7 mouse cellular contexts compared by ENCODE assay signal in the genomic region with DNA sequence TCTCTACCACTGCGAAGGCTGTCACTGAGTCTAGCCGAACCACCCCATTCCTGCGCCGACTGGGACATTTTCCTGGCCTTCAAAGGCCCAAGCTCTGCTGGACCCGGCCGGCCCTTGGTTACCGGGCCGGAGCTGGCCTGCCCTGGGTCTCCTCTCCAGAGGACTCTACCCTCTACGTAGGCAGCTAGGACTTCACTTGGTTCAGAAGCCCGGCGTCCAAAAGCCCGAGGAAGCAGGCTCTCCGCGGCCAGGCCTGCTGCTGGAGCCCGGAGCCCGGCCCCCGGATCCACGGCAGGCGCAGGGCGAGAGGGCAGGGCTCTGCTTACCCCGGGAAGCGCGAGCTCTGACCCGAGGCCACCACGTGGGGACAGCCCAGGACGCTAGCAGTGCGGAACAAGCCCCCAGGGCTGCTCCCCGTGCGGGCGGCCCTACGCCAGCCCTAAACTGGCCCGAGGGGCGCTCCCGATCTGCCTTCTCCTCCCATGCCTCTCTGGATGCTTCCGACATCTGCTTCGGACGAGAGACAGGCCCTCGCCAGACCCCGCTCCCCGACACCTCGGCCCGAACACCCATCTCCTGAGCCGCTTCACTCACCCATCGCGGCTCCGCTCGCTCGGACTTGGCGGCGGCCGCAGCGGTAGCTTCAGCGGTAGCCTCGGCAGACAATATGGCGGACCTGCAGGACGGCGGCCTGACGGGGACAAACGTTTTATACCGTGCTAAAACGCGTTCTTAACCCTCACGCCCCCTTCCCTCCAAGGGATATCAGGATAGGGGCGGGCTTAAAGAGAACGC. TPM values are rescaled to one million over a fixed set of nuclear protein-coding genes. Genes with fewer than 3 reads are reported as not detected.
DNase-seq lines count a peak whose midpoint lies in the region; ATAC-seq and TF ChIP-seq lines count a peak whose summit lies in the region.

A gene (minus strand): TSS at position 685 of the 795 bp plus-strand sequence.

- H3K27me3 ChIP-seq in embryonic facial prominence, embryonic 12.5 days: no peaks in the 10 kb centered on the region
- H3K27me3 ChIP-seq in kidney, adult 2 months (replicated peaks; ENCODE audit: control insufficient read depth, insufficient read depth, low read length): no peaks in the 10 kb centered on the region
- no peaks in the 10 kb centered on the region for H3K27me3 ChIP-seq in limb, embryonic 12.5 days
- no peaks in the 10 kb centered on the region for H3K27me3 ChIP-seq in midbrain, embryonic 15.5 days (replicated peaks)
- H3K27me3 ChIP-seq in spleen, adult 2 months (ENCODE audit: control insufficient read depth, insufficient read depth, low read length): no peaks in the 10 kb centered on the region

- peak; percentile 83 for ATAC-seq in embryonic facial prominence, embryonic 12.5 days (ENCODE audit: insufficient number of reproducible peaks, insufficient read depth, low FRiP score, low TSS enrichment)
- peak; percentile 90 for ATAC-seq in limb, embryonic 12.5 days (ENCODE audit: insufficient number of reproducible peaks, insufficient read depth, low FRiP score, low TSS enrichment, low read depth)
- ATAC-seq in midbrain, embryonic 15.5 days (replicated peaks): peak; percentile 91

- under 1% methylated on average over 65 of the region's 65 CpGs for WGBS in embryonic facial prominence, embryonic 12.5 days
- WGBS in kidney, adult 2 months: under 1% methylated on average over 64 of the region's 65 CpGs
- WGBS in limb, embryonic 12.5 days: under 1% methylated on average over 65 of the region's 65 CpGs
- under 1% methylated on average over 65 of the region's 65 CpGs for WGBS in midbrain, embryonic 15.5 days
- WGBS in spleen, adult 2 months: under 1% methylated on average over 65 of the region's 65 CpGs

- peaks cover 26% of the 10 kb centered on the region for H3K36me3 ChIP-seq in embryonic facial prominence, embryonic 12.5 days
- H3K36me3 ChIP-seq in kidney, adult 2 months (ENCODE audit: control insufficient read depth, insufficient read depth, low read length): no peaks in the 10 kb centered on the region
- peaks cover 34% of the 10 kb centered on the region for H3K36me3 ChIP-seq in limb, embryonic 12.5 days
- H3K36me3 ChIP-seq in midbrain, embryonic 15.5 days (replicated peaks): peaks cover 18% of the 10 kb centered on the region; the same call in 1 of the 2 replicates
- H3K36me3 ChIP-seq in spleen, adult 2 months (ENCODE audit: control insufficient read depth, insufficient read depth, low read length): peaks cover 3% of the 10 kb centered on the region; the same call in 1 of the 2 replicates

- peak; percentile 89 for DNase-seq in adrenal gland, postnatal 25 days
- peak; percentile 94 to 97 for DNase-seq in heart, adult 18-20 months
- peak; percentile 95 for DNase-seq in kidney, adult 2 months
- DNase-seq in spleen, adult 2 months (ENCODE audit: low read depth in 1 of 2, low spot score in 2 of 2): peak; percentile 43 to 81

- H3K4me2 ChIP-seq in embryonic facial prominence, embryonic 12.5 days (replicated peaks): peak within 1 kb of the TSS; percentile 87
- peak within 1 kb of the TSS; percentile 91 for H3K4me2 ChIP-seq in limb, embryonic 12.5 days
- H3K4me2 ChIP-seq in midbrain, embryonic 15.5 days: peak within 1 kb of the TSS; percentile 72

- no peak for TF ChIP-seq CTCF in kidney, adult 2 months (conservative IDR thresholded peaks at IDR 0.05; ENCODE audit: insufficient read depth, insufficient read length, low read depth, low read length)
- 0 out of 2 replicates have a peak, but pooled peaks have one; percentile 0 for TF ChIP-seq CTCF in spleen, adult 2 months (IDR thresholded peaks at IDR 0.05; ENCODE audit: extremely low read depth, insufficient read depth, insufficient read length, insufficient replicate concordance)

- peak within 1 kb of the TSS; percentile 99 for H3K4me3 ChIP-seq in embryonic facial prominence, embryonic 12.5 days
- H3K4me3 ChIP-seq in kidney, adult 2 months (ENCODE audit: insufficient read depth, low read depth, low read length): peak within 1 kb of the TSS; percentile 84
- H3K4me3 ChIP-seq in limb, embryonic 12.5 days (replicated peaks): peak within 1 kb of the TSS; percentile 99
- H3K4me3 ChIP-seq in midbrain, embryonic 15.5 days: peak within 1 kb of the TSS; percentile 92
- H3K4me3 ChIP-seq in spleen, adult 2 months (ENCODE audit: extremely low read depth, insufficient read depth, insufficient read length): peak within 1 kb of the TSS; percentile 89

- peak within 1 kb of the TSS; percentile 99 for H3K9ac ChIP-seq in embryonic facial prominence, embryonic 12.5 days
- H3K9ac ChIP-seq in limb, embryonic 12.5 days (replicated peaks): peak within 1 kb of the TSS; percentile 94
- H3K9ac ChIP-seq in midbrain, embryonic 15.5 days: peak within 1 kb of the TSS; percentile 83

- peak within 1 kb of the TSS; percentile 95 for H3K27ac ChIP-seq in embryonic facial prominence, embryonic 12.5 days
- peak within 1 kb of the TSS; percentile 90 for H3K27ac ChIP-seq in kidney, adult 2 months (ENCODE audit: insufficient read depth, low read depth, low read length)
- H3K27ac ChIP-seq in limb, embryonic 12.5 days: peak within 1 kb of the TSS; percentile 95
- H3K27ac ChIP-seq in midbrain, embryonic 15.5 days: peak within 1 kb of the TSS; percentile 89
- H3K27ac ChIP-seq in spleen, adult 2 months (ENCODE audit: insufficient read depth, low read length): peak within 1 kb of the TSS; percentile 92

- H3K4me1 ChIP-seq in embryonic facial prominence, embryonic 12.5 days: peaks cover 14% of the 10 kb centered on the region
- peaks cover 14% of the 10 kb centered on the region for H3K4me1 ChIP-seq in kidney, adult 2 months (ENCODE audit: control insufficient read depth, insufficient read depth, low read length)
- H3K4me1 ChIP-seq in limb, embryonic 12.5 days (replicated peaks): peaks cover 18% of the 10 kb centered on the region
- H3K4me1 ChIP-seq in midbrain, embryonic 15.5 days: peaks cover 22% of the 10 kb centered on the region
- peaks cover 3% of the 10 kb centered on the region; the same call in 1 of the 2 replicates for H3K4me1 ChIP-seq in spleen, adult 2 months (ENCODE audit: control insufficient read depth, insufficient read depth, insufficient read length)

- TF ChIP-seq POLR2A in kidney, adult 2 months (IDR thresholded peaks at IDR 0.05; ENCODE audit: low read depth, low read length): peak; percentile 29
- no peak for TF ChIP-seq POLR2A in spleen, adult 2 months (IDR thresholded peaks at IDR 0.05; ENCODE audit: low read depth, low read length)

- H3K9me3 ChIP-seq in embryonic facial prominence, embryonic 12.5 days: no peaks in the 10 kb centered on the region
- no peaks in the 10 kb centered on the region for H3K9me3 ChIP-seq in limb, embryonic 12.5 days
- no peaks in the 10 kb centered on the region for H3K9me3 ChIP-seq in midbrain, embryonic 15.5 days

RNA-seq across cellular contexts. Expression of the gene that starts here (rescaled TPM):
- 80.1 and 95.8 TPM in 2 replicates for total RNA-seq in adrenal gland, postnatal 25 days (2021)
- polyA plus RNA-seq in embryonic facial prominence, embryonic 12.5 days (2016; fragmentation: Nextera tagmentation; extraction: Ambion mirVana): 14.4 and 15.3 TPM in 2 replicates
- total RNA-seq in heart, adult 18-20 months (2021): 10 to 100 TPM; 68.5 to 75.2 TPM
- polyA plus RNA-seq in kidney, adult 2 months (2012; rRNA removed): 35.0 and 39.0 TPM in 2 replicates
- polyA plus RNA-seq in limb, embryonic 12.5 days (2016; fragmentation: Nextera tagmentation; extraction: Ambion mirVana): 13.9 and 18.0 TPM in 2 replicates
- 18.9 and 19.5 TPM in 2 replicates for polyA plus RNA-seq in midbrain, embryonic 15.5 days (2015; fragmentation: Nextera tagmentation; extraction: Ambion mirVana)
- polyA plus RNA-seq in spleen, adult 2 months (2012; rRNA removed): 11.9 and 13.2 TPM in 2 replicates

Comparison
In these comparisons a context has a peak if more than half of its experiments do, and no peak if none do; other contexts are left out.
1. Peak in every context shown above with its lines: DNase-seq, ATAC-seq, H3K4me3 ChIP-seq and H3K27ac ChIP-seq.